Mouse (Mus musculus) bone marrow, adult 2 months (tissue): ENCODE measurements around the gene Kif5c. TPM values are rescaled to one million over a fixed set of nuclear protein-coding genes. Genes with fewer than 3 reads are reported as not detected.
A peak's percentile ranks its signal among the peaks of the same experiment; 100 is the strongest.

Source experiments
- H3K27ac ChIP-seq: fragments of 200-500 bp; 2 replicates; pipeline ENCODE4 v1.5.1; 2012; ENCODE audit warnings: low read depth, mild to moderate bottlenecking, control low read depth, inconsistent platforms, low read length; ENCODE audit not compliant: control insufficient read depth, poor library complexity, insufficient read depth
- H3K4me1 ChIP-seq: fragments of 200-500 bp; 2 replicates; pipeline ENCODE4 v1.6.1; 2011; ENCODE audit warnings: low read length; ENCODE audit not compliant: control insufficient read depth, insufficient read depth
- H3K4me3 ChIP-seq: fragments of 200-500 bp; replicated peaks from 2 replicates; pipeline ENCODE3; 2011; ENCODE audit warnings: mild to moderate bottlenecking, low read depth, low read length, control low read depth; ENCODE audit not compliant: control insufficient read depth
- CTCF ChIP-seq: fragments of 200-500 bp; IDR thresholded peaks from 2 replicates; pipeline ENCODE4 v1.5.1; 2011; ENCODE audit warnings: low read length, control low read depth; ENCODE audit not compliant: control insufficient read depth, insufficient read depth
- POLR2A ChIP-seq: fragments of 200-500 bp; IDR thresholded peaks from 2 replicates; pipeline ENCODE4 v1.6.1; 2011; ENCODE audit warnings: low read depth, mild to moderate bottlenecking, control low read depth, low read length, borderline replicate concordance; ENCODE audit not compliant: control insufficient read depth
- WGBS: fragments of 180-500 bp; shearing (Covaris S2); methylation state at CpG from one replicate; pipeline ENCODE4 v1.1.7; 2018; 5-methylcytosine and 5-hydroxymethylcytosine counted together
- polyA plus RNA-seq: library from polyadenylated mRNA; stranded (reverse); fragments of >200 nt; gene quantifications from 2 replicates; pipeline ENCODE4 v1.2.4, GENCODE M21; 2011; ENCODE audit warnings: low replicate concordance; ENCODE audit not compliant: missing spikeins, insufficient read depth, insufficient read length

The Kif5c gene
- polyA plus RNA-seq: 0.18 and 0.50 TPM in 2 replicates

DNA sequence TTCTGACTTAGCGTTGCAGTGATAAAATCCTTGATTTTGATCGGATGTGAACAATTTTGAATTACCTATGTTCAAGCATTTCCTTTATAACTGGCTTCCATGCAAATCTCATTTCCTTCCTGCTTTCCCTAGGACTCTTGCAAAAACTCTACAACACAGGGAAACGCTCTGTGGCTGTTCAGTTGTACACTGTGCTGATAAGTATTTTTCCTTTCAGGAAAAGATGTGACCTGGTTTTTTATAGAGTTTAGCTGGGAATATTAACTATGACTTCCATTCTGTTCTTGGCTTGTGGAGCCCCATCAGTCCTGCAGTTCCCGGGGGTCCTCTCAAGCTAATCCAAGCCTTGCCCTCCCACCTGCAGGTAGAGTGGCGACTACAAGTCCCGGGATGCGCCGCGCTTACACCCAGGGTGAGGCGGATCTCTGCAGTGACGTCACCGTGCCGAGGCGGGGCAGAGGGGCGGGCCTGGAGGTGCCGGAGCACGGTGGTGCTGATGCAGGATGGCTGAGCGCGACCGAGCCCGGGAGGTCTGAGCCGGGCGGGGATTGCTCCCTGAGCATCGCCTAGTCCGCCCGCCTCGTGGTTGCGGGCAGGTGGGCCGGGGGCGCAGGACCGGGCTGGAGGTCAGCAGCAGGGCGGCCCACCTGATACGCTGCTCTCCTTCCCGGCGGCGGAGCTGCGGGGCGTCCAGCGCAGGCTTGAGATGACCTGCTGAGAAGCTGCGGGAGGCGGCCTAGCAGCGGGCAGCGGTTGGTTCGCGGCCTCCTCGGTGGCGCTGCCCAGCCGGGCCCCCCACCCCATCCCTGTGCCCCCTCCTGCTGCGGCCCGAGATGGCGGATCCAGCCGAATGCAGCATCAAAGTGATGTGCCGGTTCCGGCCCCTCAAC is at the start of gene Kif5c:
Kif5c (plus strand) TSS at position 470 of the 890 bp plus-strand sequence.
- 5% methylated on average over 54 of the region's 54 CpGs for WGBS
- no peak for TF ChIP-seq CTCF
- no peak for TF ChIP-seq POLR2A
- Histone ChIP-seq H3K27ac (no peak within 1 kb of the TSS), H3K4me3 (peak within 1 kb of the TSS; percentile 22), H3K4me1 (no peaks in the 10 kb centered on the region)

DNA sequence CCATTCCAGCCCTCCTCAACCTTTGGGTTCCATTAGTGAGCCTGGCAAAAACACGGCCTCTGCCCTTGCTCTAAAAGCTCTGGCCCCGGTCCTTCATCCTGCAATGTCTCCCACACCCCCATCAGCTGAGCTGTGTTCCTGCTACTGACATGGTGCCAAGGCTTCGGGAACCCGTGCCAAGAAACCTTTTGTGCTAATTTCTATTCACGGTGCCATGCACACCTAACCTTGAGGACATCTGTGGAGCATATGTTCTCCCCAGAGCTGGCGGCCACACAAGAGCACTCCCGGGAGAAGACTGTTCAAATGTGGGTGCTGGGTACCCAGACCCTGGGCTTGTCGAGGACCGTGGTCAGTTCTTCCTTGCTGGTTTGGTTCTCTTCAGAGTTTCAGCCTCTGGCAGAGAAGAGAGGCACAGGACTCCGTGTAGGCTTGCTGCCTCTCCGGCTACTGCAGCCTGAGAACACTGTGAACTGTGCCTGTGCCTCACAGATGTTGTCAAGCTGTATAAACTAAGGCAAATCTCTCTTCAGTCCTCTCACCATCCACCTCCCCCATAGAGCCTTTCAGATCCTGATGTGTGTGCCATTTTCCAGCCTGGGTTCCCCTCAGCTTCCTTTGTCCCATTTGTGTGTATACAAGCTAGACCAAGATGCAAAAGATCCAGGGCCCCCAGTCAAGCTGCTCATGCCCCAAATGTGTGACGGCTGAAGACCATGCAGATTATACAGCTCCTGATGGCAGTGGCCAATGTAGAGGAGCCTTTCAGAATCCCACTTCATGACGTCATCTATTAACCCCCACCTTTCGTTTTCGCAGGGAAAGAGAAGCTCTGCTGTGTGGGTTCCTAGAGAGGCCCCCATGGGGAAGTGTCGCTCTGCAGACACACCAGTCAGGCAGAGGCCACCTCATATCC is 49.0 kb upstream of the Kif5c start:
- Histone ChIP-seq H3K4me3 (no peak overlapping the region), H3K27ac (no peak overlapping the region; the same call in 1 of the 2 replicates), H3K4me1 (no peaks in the 10 kb centered on the region)
- TF ChIP-seq CTCF: no peak
- no peak for TF ChIP-seq POLR2A
- 64% methylated on average over 16 of the region's 16 CpGs for WGBS

DNA sequence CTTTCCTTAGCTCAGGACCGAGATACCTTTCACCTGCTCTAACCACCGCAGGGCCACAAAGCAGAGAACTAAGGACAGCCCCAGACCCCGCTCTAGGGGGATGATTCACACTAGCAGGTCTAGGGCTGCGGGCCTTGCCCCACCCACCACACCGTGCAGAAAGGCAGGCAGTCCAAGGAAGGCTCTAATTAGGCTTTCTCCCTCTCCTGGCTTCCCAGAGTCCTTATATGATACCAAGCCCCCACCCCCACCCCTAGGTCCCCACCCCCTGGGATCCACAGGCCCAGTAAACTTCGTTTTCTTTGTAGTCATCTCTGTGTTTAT is 48.4 kb upstream of the Kif5c start:
- 40% methylated on average over 6 of the region's 6 CpGs for WGBS
- Histone ChIP-seq H3K27ac (no peak overlapping the region), H3K4me1 (no peaks in the 10 kb centered on the region), H3K4me3 (no peak overlapping the region)
- TF ChIP-seq CTCF (no peak), POLR2A (no peak)

DNA sequence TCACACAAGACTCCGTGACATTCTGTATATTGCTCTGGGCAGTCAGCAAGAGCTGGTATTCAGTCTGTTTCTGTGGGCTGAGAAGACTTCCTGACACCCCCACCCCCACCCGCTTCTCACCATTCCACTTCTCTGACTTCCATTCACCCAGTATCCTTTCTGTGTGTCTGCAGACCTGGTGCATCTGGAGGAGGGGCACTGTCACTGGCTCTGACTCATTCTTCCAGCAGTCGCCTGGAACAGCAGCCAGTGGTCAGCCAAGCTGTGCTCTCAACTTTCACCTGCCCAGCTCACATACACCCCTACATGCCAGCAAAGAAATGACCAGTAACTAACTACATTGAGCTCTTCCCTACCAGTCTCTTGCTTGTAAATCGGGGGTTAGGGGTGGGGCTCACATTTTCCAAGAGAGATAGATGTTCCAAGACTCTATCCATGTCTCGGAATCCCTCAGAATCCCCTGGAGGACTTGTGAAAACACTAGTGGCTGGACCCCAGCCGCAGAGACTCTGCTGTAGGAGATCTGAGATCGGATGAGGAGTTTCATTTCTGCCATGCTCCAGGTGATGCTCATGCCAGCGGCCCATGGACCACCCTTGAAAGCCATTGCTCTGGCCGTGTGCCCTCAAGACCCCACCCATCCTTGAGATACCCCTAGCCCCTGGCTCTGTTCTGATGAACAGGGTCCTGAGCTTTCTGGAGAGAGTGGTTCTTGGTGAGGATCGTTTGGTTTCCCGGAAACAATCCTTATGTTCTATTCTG is 47.8 kb upstream of the Kif5c start:
- Histone ChIP-seq H3K4me1 (no peaks in the 10 kb centered on the region), H3K4me3 (no peak overlapping the region), H3K27ac (no peak overlapping the region)
- TF ChIP-seq POLR2A (no peak), CTCF (no peak)
- 74% methylated on average over 11 of the region's 11 CpGs for WGBS

DNA sequence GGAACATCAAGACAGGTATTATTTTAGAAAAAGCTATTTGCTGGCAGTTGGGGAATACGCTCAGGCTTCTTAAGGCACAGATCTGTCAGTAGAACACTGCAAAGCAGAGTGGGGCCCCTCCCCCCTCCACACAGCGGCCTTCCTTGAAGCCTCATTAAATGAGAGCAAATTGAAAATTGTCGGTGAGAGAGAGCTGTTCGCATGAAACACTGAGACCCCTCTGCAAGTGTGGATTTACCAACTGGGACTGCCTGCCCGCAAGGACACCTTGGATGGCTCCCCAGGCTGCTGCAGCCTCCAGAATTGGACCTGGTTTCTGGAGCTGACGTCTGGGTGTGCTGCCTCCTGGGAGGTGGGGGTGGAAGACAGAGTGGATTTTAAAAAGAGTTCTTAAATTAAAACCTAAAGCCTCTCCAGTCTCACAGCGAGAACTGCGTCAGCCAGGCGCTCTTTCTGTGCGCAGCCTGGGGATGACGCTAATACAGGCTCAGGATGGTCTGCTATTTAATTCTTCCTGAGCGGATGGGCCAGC is 46.9 kb upstream of the Kif5c start:
- TF ChIP-seq POLR2A: no peak
- no peak for TF ChIP-seq CTCF
- 86% methylated on average over 12 of the region's 12 CpGs for WGBS
- Histone ChIP-seq H3K27ac (no peak overlapping the region), H3K4me3 (no peak overlapping the region), H3K4me1 (no peaks in the 10 kb centered on the region)

DNA sequence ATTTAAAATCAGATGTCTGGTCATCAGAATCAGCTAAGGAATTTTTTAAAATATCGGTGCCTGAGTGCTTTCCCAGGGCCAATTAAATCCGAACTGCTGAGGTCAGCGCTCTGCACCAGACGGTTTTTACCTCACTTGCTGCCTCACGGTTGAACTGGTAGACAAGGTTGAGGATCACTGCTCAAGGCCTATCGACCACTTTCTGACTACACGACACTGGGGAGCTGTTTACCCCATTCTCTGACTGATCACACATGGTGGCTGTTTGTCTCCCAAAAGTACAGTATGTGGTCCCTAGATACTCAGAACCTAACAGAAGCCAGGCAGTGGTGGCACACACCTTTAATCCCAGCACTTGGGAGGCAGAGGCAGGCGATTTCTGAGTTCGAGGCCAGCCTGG is 46.4 kb upstream of the Kif5c start:
- H3K27ac ChIP-seq: no peak overlapping the region
- no peak overlapping the region for H3K4me3 ChIP-seq
- 89% methylated on average over 9 of the region's 9 CpGs for WGBS
- no peak for TF ChIP-seq CTCF
- no peak for TF ChIP-seq POLR2A
- no peaks in the 10 kb centered on the region for H3K4me1 ChIP-seq

DNA sequence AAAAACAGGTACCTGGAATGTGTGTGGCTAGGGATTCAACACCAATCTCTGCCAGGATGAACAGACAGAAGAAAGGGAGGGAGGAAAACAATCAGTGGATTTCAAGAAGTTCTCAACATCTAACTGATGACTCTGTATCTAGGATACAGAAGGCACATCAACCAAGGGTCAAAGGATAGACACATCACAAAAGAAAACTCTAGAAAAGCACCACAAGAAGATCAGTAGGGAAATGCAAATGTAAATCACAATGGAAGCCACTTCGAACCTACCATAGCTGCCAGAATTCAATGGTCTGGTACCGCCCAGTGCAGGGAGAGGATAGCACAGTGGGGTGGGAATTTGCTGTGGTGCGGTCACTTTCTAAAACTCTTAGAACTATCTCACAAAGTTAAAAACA is 45.8 kb upstream of the Kif5c start:
- TF ChIP-seq CTCF (no peak), POLR2A (no peak)
- 86% methylated on average over 3 of the region's 3 CpGs for WGBS
- Histone ChIP-seq H3K4me3 (no peak overlapping the region), H3K27ac (no peak overlapping the region), H3K4me1 (no peaks in the 10 kb centered on the region)

DNA sequence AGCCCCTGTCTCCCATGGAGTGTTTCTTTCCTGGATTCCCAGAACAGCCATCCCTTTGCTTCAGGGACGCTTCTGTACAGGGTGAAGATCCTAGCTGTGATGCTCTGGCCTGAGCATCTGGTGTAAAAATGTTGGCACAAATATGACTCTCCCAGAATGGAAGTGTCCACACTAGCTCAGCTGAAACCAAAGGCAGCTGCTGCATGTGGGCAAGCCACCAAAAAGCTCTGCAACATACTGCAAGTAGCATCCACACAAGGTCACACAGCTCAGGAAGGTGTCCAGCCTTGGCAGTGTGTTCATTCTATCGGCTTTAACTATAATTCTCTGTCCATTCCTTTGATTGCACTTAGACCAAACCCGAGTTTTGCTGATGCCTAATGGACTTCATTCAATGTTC is 38.5 kb upstream of the Kif5c start:
- H3K27ac ChIP-seq: no peak overlapping the region
- H3K4me1 ChIP-seq: no peaks in the 10 kb centered on the region
- 80% methylated on average over 3 of the region's 3 CpGs for WGBS
- TF ChIP-seq POLR2A (no peak), CTCF (no peak)
- H3K4me3 ChIP-seq: no peak overlapping the region
